Comparison of ENCODE assay signal across 8 mouse cellular contexts in the genomic region with DNA sequence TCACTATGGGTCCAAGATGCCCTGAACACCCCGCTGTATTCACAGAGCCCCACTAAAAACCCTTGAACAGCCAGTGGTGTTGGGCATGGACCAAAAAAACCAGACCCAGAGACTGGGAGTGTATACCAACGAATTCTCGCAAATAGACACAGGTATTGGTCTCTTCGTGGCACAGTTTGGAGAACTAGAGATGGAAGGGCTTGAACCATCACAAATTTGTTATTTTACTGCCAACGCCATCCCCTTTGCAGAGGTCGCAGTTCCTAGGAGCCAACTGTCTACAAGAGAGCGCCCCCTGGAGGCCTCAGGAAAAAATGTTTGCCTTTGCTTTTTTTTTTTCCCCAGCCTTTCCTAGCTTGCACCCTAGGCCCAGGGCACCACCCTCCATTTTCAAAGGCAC.
A peak's percentile ranks its signal among the peaks of the same experiment; 100 is the strongest.
DNase-seq lines count a peak whose midpoint lies in the region; ATAC-seq and TF ChIP-seq lines count a peak whose summit lies in the region.

No protein-coding gene starts in this region.

- 0 out of 2 replicates have a peak, but pooled peaks have one; percentile 4 for ATAC-seq in forebrain, embryonic 15.5 days (replicated peaks)
- ATAC-seq in kidney, postnatal 0 days (replicated peaks; ENCODE audit: low FRiP score, low read depth), result no peak
- 0 out of 2 replicates have a peak, but pooled peaks have one; percentile 8 for ATAC-seq in neural tube, embryonic 11.5 days (ENCODE audit: insufficient read depth, low FRiP score, low TSS enrichment)

- H3K4me3 ChIP-seq in thymus, adult 2 months (ENCODE audit: control insufficient read depth, insufficient read depth, low read length), result no peak overlapping the region
- H3K4me3 ChIP-seq in forebrain, embryonic 15.5 days, result no peak overlapping the region
- H3K4me3 ChIP-seq in kidney, postnatal 0 days (replicated peaks; ENCODE audit: low read depth, low read length), result no peak overlapping the region
- no peak overlapping the region for H3K4me3 ChIP-seq in neural tube, embryonic 11.5 days (ENCODE audit: low read depth, low read length)

- no peak overlapping the region for H3K27ac ChIP-seq in thymus, adult 2 months (ENCODE audit: control insufficient read depth, insufficient read depth, low read length)
- H3K27ac ChIP-seq in forebrain, embryonic 15.5 days (replicated peaks), result peak overlapping the region; percentile 73; the same call in 1 of the 2 replicates
- peak overlapping the region; percentile 72 for H3K27ac ChIP-seq in kidney, postnatal 0 days
- H3K27ac ChIP-seq in neural tube, embryonic 11.5 days (ENCODE audit: low read depth, low read length), result 0 out of 2 replicates have a peak overlapping the region, but pooled peaks have one; percentile 63

- no peaks in the 10 kb centered on the region for H3K4me1 ChIP-seq in thymus, adult 2 months (replicated peaks; ENCODE audit: control insufficient read depth, insufficient read depth, low read length)
- H3K4me1 ChIP-seq in forebrain, embryonic 15.5 days, result peaks cover 13% of the 10 kb centered on the region
- 0 out of 2 replicates have a peak, but pooled peaks cover 6% of the 10 kb centered on the region for H3K4me1 ChIP-seq in kidney, postnatal 0 days (replicated peaks; ENCODE audit: insufficient read depth, low read length)
- H3K4me1 ChIP-seq in neural tube, embryonic 11.5 days (ENCODE audit: control insufficient read depth, insufficient read depth, low read length), result peaks cover 11% of the 10 kb centered on the region; the same call in 1 of the 2 replicates

- 54% methylated on average over 7 of the region's 7 CpGs for WGBS in thymus, adult 2 months
- 32% methylated on average over 7 of the region's 7 CpGs for WGBS in forebrain, embryonic 15.5 days
- WGBS in kidney, postnatal 0 days, result 31% methylated on average over 7 of the region's 7 CpGs
- WGBS in neural tube, embryonic 11.5 days, result 40% methylated on average over 7 of the region's 7 CpGs

- no peak for TF ChIP-seq POLR2A in thymus, adult 2 months (IDR thresholded peaks at IDR 0.05; ENCODE audit: control insufficient read depth, extremely low read depth, insufficient read depth, low read length, poor library complexity)

- no peaks in the 10 kb centered on the region for H3K27me3 ChIP-seq in thymus, adult 2 months (ENCODE audit: control insufficient read depth, insufficient read depth, low read length)
- H3K27me3 ChIP-seq in forebrain, embryonic 15.5 days, result no peaks in the 10 kb centered on the region
- H3K27me3 ChIP-seq in kidney, postnatal 0 days (ENCODE audit: insufficient read depth, low read length), result no peaks in the 10 kb centered on the region
- H3K27me3 ChIP-seq in neural tube, embryonic 11.5 days (ENCODE audit: control insufficient read depth, insufficient read depth, low read length), result no peaks in the 10 kb centered on the region

- H3K9me3 ChIP-seq in forebrain, embryonic 15.5 days, result no peaks in the 10 kb centered on the region
- H3K9me3 ChIP-seq in kidney, postnatal 0 days (replicated peaks; ENCODE audit: low read length), result no peaks in the 10 kb centered on the region
- H3K9me3 ChIP-seq in neural tube, embryonic 11.5 days (ENCODE audit: control insufficient read depth, low read length), result no peaks in the 10 kb centered on the region

- DNase-seq in adrenal gland, postnatal 36 days, result peak; percentile 34 to 36
- no peak for DNase-seq in adrenal gland, postnatal 10 days
- DNase-seq in thymus, adult 2 months, result peak; percentile 6
- no peak for DNase-seq in thymus, adult 18-20 months
- peak; percentile 62 for DNase-seq in kidney, postnatal 0 days (ENCODE audit: low spot score)
- DNase-seq in neural tube, embryonic 11.5 days (ENCODE audit: low spot score), result peak; percentile 56
- DNase-seq in layer of hippocampus, postnatal 36 days, result no peak

- H3K36me3 ChIP-seq in thymus, adult 2 months (ENCODE audit: control insufficient read depth, insufficient read depth, low read length), result no peaks in the 10 kb centered on the region
- H3K36me3 ChIP-seq in forebrain, embryonic 15.5 days, result no peaks in the 10 kb centered on the region
- no peaks in the 10 kb centered on the region for H3K36me3 ChIP-seq in kidney, postnatal 0 days (ENCODE audit: insufficient read depth, low read length)
- no peaks in the 10 kb centered on the region for H3K36me3 ChIP-seq in neural tube, embryonic 11.5 days (ENCODE audit: control insufficient read depth, insufficient read depth, low read length)

- H3K9ac ChIP-seq in forebrain, embryonic 15.5 days (replicated peaks), result no peak overlapping the region
- no peak overlapping the region for H3K9ac ChIP-seq in kidney, postnatal 0 days (ENCODE audit: low read depth, low read length)
- H3K9ac ChIP-seq in neural tube, embryonic 11.5 days (ENCODE audit: low read length), result no peak overlapping the region

- TF ChIP-seq CTCF in thymus, adult 2 months (IDR thresholded peaks at IDR 0.05; ENCODE audit: borderline replicate concordance, control insufficient read depth, extremely low read depth, insufficient read depth, low read length, poor library complexity), result no peak
- peak; percentile 73 for TF ChIP-seq CTCF in kidney, postnatal 0 days (IDR thresholded peaks at IDR 0.05; ENCODE audit: low read depth)

- H3K4me2 ChIP-seq in forebrain, embryonic 15.5 days (replicated peaks), result no peak overlapping the region
- no peak overlapping the region for H3K4me2 ChIP-seq in kidney, postnatal 0 days (ENCODE audit: low read length)
- H3K4me2 ChIP-seq in neural tube, embryonic 11.5 days (ENCODE audit: low read depth), result no peak overlapping the region

Comparison
In these comparisons a context has a peak if more than half of its experiments do, and no peak if none do; other contexts are left out.
1. DNase-seq: peak in adrenal gland, postnatal 36 days (2 of 2), thymus, adult 2 months (single experiment), kidney, postnatal 0 days (single experiment) and neural tube, embryonic 11.5 days (single experiment); none in adrenal gland, postnatal 10 days (single experiment), thymus, adult 18-20 months (0 of 2) and layer of hippocampus, postnatal 36 days (0 of 2).